Mouse (Mus musculus) hindbrain, postnatal 0 days (tissue): ENCODE results near the gene Tha1. TPM values are rescaled to one million over a fixed set of nuclear protein-coding genes. Genes with fewer than 3 reads are reported as not detected.

ENCODE experiments used
- ATAC-seq: fragments of 200-750 bp; cut with Nextera tagmentation; 2 replicates; pipeline ENCODE4 v1.8.0; 2017; ENCODE audit warnings: mild to moderate bottlenecking, moderate TSS enrichment, moderate library complexity
- DNase-seq: peaks from one replicate; pipeline ENCODE4 v3.0.0-alpha.2; 2015; ENCODE audit warnings: low spot score
- H3K27ac ChIP-seq: fragments of 300-500 bp; sonication (generic); 2 replicates; pipeline ENCODE4 v1.5.1; 2014; ENCODE audit warnings: mild to moderate bottlenecking
- H3K27me3 ChIP-seq: fragments of 300-500 bp; sonication (generic); 2 replicates; pipeline ENCODE4 v1.6.1; 2014; ENCODE audit warnings: low read length, mixed read lengths; ENCODE audit not compliant: insufficient read depth
- H3K36me3 ChIP-seq: fragments of 300-500 bp; sonication (generic); 2 replicates; pipeline ENCODE4 v1.6.1; 2014; ENCODE audit warnings: low read length, mixed read lengths; ENCODE audit not compliant: insufficient read depth
- H3K4me1 ChIP-seq: fragments of 300-500 bp; sonication (generic); 2 replicates; pipeline ENCODE4 v1.6.1; 2014; ENCODE audit warnings: antibody characterized with exemption, low read length, mixed read lengths; ENCODE audit not compliant: insufficient read depth
- H3K4me2 ChIP-seq: fragments of 300-500 bp; sonication (generic); 2 replicates; pipeline ENCODE4 v1.6.1; 2014; ENCODE audit warnings: low read depth, mild to moderate bottlenecking, low read length, moderate library complexity, mixed read lengths
- H3K4me3 ChIP-seq: fragments of 300-500 bp; sonication (generic); 2 replicates; pipeline ENCODE4 v1.5.1; 2014; ENCODE audit warnings: low read length
- H3K9ac ChIP-seq: fragments of 300-500 bp; sonication (generic); replicated peaks from 2 replicates; pipeline ENCODE4 v1.6.1; 2014; ENCODE audit warnings: mild to moderate bottlenecking, low read length, moderate library complexity, mixed read lengths
- H3K9me3 ChIP-seq: fragments of 300-500 bp; sonication (generic); 2 replicates; pipeline ENCODE4 v1.6.1; 2016; ENCODE audit warnings: low read length, mixed read lengths
- CTCF ChIP-seq: IDR thresholded peaks from 2 replicates; pipeline ENCODE4 v1.5.1; 2016; ENCODE audit warnings: antibody characterized with exemption, control low read depth, low read depth
- WGBS: fragments of 180-500 bp; shearing (Covaris S2); extraction: QIAGEN DNeasy Blood & Tissue Kit; methylation state at CpG from one replicate; pipeline ENCODE4 v1.1.7; 2014; 5-methylcytosine and 5-hydroxymethylcytosine counted together
- polyA plus RNA-seq: library from polyadenylated mRNA; unstranded; fragments of >200 nt; fragmentation: Nextera tagmentation; extraction: Ambion mirVana; gene quantifications from 2 replicates; pipeline ENCODE4 v1.2.1, GENCODE M21; 2015
- total RNA-seq: library from RNA; depleted of rRNA; stranded (reverse); fragments of >200 nt; gene quantifications from 2 replicates; pipeline ENCODE4 v1.2.3, GENCODE M21; 2014

Gene Tha1
- total and polyA plus RNA-seq, 2 experiments from 2014 or later: 2.0 to 4.7 TPM

DNA sequence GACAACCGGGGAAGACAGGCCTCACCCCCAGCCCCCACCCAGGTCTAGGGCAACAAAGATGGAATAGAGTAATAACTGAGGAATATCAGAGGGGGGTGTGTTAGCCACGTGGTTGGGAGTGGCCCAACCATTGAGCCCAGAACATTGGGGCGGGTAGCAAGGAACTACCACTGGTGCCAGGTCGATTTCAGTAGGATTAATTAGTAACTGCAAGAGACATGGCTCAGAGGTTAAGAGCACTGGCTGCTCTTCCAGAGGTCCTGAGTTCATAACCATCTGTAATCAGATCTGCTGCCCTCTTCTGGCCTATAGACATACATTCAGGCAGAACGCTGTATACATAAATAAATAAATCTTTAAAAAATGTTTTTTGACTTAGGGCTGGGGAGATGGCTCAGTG, 26.6 kb downstream of the Tha1 start:
- Histone ChIP-seq H3K4me2 (no peak overlapping the region), H3K9me3 (no peaks in the 10 kb centered on the region), H3K4me3 (no peak overlapping the region), H3K9ac (no peak overlapping the region), H3K27me3 (no peaks in the 10 kb centered on the region), H3K27ac (no peak overlapping the region), H3K4me1 (peaks cover 17% of the 10 kb centered on the region; the same call in 1 of the 2 replicates), H3K36me3 (no peaks in the 10 kb centered on the region)
- WGBS: 55% methylated on average over 5 of the region's 5 CpGs
- ATAC-seq (no peak), DNase-seq (no peak)
- peak; percentile 33; the same call in 1 of the 2 replicates for TF ChIP-seq CTCF

DNA sequence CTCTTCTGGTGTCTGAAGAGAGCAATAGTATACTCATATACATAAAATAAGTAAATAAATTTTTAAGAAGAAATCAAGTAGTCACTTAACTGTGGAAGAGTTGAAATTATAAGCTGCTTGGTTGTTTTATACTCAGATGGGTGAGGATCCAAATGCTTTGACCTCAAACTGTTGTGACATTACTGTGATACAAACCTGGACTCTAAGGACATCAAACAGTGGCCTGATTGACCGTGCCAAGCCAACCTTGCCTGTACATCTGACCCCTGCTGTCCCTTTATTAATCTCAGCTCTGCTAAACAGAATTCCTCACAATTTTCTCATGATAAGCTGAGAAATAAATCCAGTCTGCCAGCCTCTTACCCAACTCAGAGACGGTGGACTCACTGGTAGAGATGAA, 27.6 kb downstream of the Tha1 start:
- TF ChIP-seq CTCF: no peak
- Histone ChIP-seq H3K4me1 (peaks cover 17% of the 10 kb centered on the region; the same call in 1 of the 2 replicates), H3K4me3 (no peak overlapping the region), H3K36me3 (no peaks in the 10 kb centered on the region), H3K4me2 (no peak overlapping the region), H3K9me3 (no peaks in the 10 kb centered on the region), H3K9ac (no peak overlapping the region), H3K27me3 (no peaks in the 10 kb centered on the region), H3K27ac (no peak overlapping the region)
- DNase-seq: no peak
- WGBS: 75% methylated on average over 2 of the region's 2 CpGs
- ATAC-seq: no peak

GRCm38 (mm10) chr11:117844997-117845396, 28.3 kb downstream of the Tha1 start:
- ATAC-seq: no peak
- Histone ChIP-seq H3K4me3 (no peak overlapping the region), H3K9ac (no peak overlapping the region), H3K9me3 (no peaks in the 10 kb centered on the region), H3K4me2 (no peak overlapping the region), H3K36me3 (no peaks in the 10 kb centered on the region), H3K4me1 (peaks cover 12% of the 10 kb centered on the region; the same call in 1 of the 2 replicates), H3K27me3 (no peaks in the 10 kb centered on the region), H3K27ac (no peak overlapping the region)
- TF ChIP-seq CTCF: no peak
- WGBS: 82% methylated on average over 2 of the region's 2 CpGs
- DNase-seq: no peak

- H3K4me3 ChIP-seq: no peak overlapping the region
- no peaks in the 10 kb centered on the region for H3K36me3 ChIP-seq
- TF ChIP-seq CTCF: no peak
- H3K4me1 ChIP-seq: peaks cover 7% of the 10 kb centered on the region; the same call in 1 of the 2 replicates
- 88% methylated on average over 2 of the region's 2 CpGs for WGBS
- ATAC-seq: no peak
- no peak overlapping the region for H3K27ac ChIP-seq
- no peak overlapping the region for H3K9ac ChIP-seq
- no peak for DNase-seq
- H3K9me3 ChIP-seq: no peaks in the 10 kb centered on the region
- no peaks in the 10 kb centered on the region for H3K27me3 ChIP-seq
- H3K4me2 ChIP-seq: no peak overlapping the region
Observed at GRCm38 (mm10) chr11:117843434-117843833, 29.8 kb downstream of the Tha1 start.

GRCm38 (mm10) chr11:117840910-117841309, 32.4 kb downstream of the Tha1 start:
- TF ChIP-seq CTCF: no peak
- Histone ChIP-seq H3K4me3 (no peak overlapping the region), H3K4me1 (no peaks in the 10 kb centered on the region), H3K4me2 (no peak overlapping the region), H3K36me3 (no peaks in the 10 kb centered on the region), H3K9me3 (no peaks in the 10 kb centered on the region), H3K27ac (no peak overlapping the region), H3K27me3 (no peaks in the 10 kb centered on the region), H3K9ac (no peak overlapping the region)
- DNase-seq (no peak), ATAC-seq (no peak)
- WGBS: 41% methylated on average over 1 of the region's 1 CpGs

GRCm38 (mm10) chr11:117839021-117839420, 34.3 kb downstream of the Tha1 start:
- Histone ChIP-seq H3K9me3 (no peaks in the 10 kb centered on the region), H3K4me2 (no peak overlapping the region), H3K4me1 (no peaks in the 10 kb centered on the region), H3K27me3 (no peaks in the 10 kb centered on the region), H3K36me3 (no peaks in the 10 kb centered on the region), H3K4me3 (no peak overlapping the region), H3K9ac (no peak overlapping the region), H3K27ac (no peak overlapping the region)
- WGBS: 87% methylated on average over 1 of the region's 1 CpGs
- no peak for TF ChIP-seq CTCF
- DNase-seq (no peak), ATAC-seq (no peak)

- no peak overlapping the region for H3K4me2 ChIP-seq
- H3K4me1 ChIP-seq: no peaks in the 10 kb centered on the region
- TF ChIP-seq CTCF: no peak
- no peak overlapping the region for H3K4me3 ChIP-seq
- no peaks in the 10 kb centered on the region for H3K27me3 ChIP-seq
- ATAC-seq (no peak), DNase-seq (no peak)
- no peaks in the 10 kb centered on the region for H3K36me3 ChIP-seq
- H3K9me3 ChIP-seq: no peaks in the 10 kb centered on the region
- H3K9ac ChIP-seq: no peak overlapping the region
- H3K27ac ChIP-seq: no peak overlapping the region
- 74% methylated on average over 2 of the region's 2 CpGs for WGBS
Observed at GRCm38 (mm10) chr11:117838572-117838971, 34.7 kb downstream of the Tha1 start.
